Mouse (Mus musculus): ENCODE data around the gene D6Wsu163e.

GRCm38 (mm10) chr6:126907378-126907777, 32.4 kb upstream of the D6Wsu163e start:
- no peak for TF ChIP-seq GATA1 (IDR thresholded peaks at IDR 0.05; ENCODE audit: borderline replicate concordance, low read length)
- no peak for TF ChIP-seq FLI1 (IDR thresholded peaks at IDR 0.05; ENCODE audit: low read length)

All from megakaryocyte, embryonic 14.5 days (primary cell).